In the genomic region with DNA sequence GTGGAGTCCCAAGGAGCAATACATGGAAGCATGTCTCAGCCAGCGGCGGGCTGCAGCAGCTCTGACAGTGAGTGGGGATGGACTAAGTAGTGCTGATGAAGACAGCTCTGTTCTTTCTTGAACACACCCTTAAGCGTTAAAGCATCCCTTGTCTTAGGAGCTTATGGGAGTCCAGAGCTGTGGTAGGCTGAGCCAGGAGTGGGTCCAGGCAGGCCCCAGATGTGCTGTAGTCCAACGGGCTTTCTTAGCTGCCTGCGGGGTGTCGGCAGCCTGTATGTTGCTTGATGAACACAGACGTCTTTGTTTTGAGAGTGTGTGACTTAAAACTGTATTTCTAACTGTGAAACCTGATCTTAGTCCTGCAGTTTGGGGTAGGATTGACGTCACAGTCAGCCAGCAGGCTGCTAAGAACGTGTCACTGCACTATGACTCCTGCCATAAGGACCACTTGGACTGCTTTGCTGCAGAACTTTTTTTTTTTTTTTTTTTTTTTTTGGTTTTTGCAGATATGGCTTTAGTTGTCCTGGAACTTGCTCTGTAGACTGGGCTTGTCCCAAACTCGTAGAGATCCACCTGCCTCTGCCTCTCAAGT, we compare ENCODE assay signal across 14 mouse cellular contexts.
DNase-seq lines count a peak whose midpoint lies in the region; ATAC-seq lines count a peak whose summit lies in the region.
"Had no signal": no experiment of that assay in that cellular context is flagged by ENCODE, and none has a peak within 500 bp of the region (broad histone marks: within the 10 kb centered on the region; RNA-seq: fewer than 3 reads in every experiment).

No protein-coding gene starts in this region.

- peaks cover 14% of the 10 kb centered on the region; the same call in 1 of the 2 replicates for H3K4me1 ChIP-seq in forebrain, embryonic 11.5 days (replicated peaks; ENCODE audit: control insufficient read depth, insufficient read depth, low read length)
- H3K4me1 ChIP-seq in hindbrain, embryonic 14.5 days (replicated peaks; ENCODE audit: control insufficient read depth, insufficient read depth, low read length), result peaks cover 26% of the 10 kb centered on the region
- H3K4me1 ChIP-seq in neural tube, embryonic 11.5 days (ENCODE audit: control insufficient read depth, insufficient read depth, low read length), result peaks cover 11% of the 10 kb centered on the region
- no peaks in the 10 kb centered on the region for H3K4me1 ChIP-seq in heart, embryonic 12.5 days (replicated peaks)
- H3K4me1 ChIP-seq: liver, embryonic 12.5 days had no signal

- ATAC-seq in forebrain, embryonic 11.5 days (replicated peaks; ENCODE audit: low FRiP score), result no peak; the same call in 1 of the 2 replicates
- no peak for ATAC-seq in hindbrain, embryonic 14.5 days (ENCODE audit: low FRiP score)
- ATAC-seq in neural tube, embryonic 11.5 days (ENCODE audit: insufficient read depth, low FRiP score, low TSS enrichment), result no peak
- ATAC-seq in heart, embryonic 12.5 days (ENCODE audit: insufficient number of reproducible peaks, low FRiP score), result no peak
- no peak for ATAC-seq in megakaryocyte-erythroid progenitor cell, adult 5-6 weeks (replicated peaks; ENCODE audit: low FRiP score, low TSS enrichment, poor library complexity, severe bottlenecking)
- ATAC-seq: liver, embryonic 12.5 days had no signal

- 40% methylated on average over 10 of the region's 10 CpGs for WGBS in forebrain, embryonic 11.5 days
- WGBS in hindbrain, embryonic 14.5 days, result 62% methylated on average over 10 of the region's 10 CpGs
- 54% methylated on average over 10 of the region's 10 CpGs for WGBS in neural tube, embryonic 11.5 days
- WGBS in heart, embryonic 12.5 days, result 70% methylated on average over 10 of the region's 10 CpGs

- H3K9ac ChIP-seq in forebrain, embryonic 11.5 days (ENCODE audit: low read length), result peak overlapping the region; percentile 24; the same call in 1 of the 2 replicates
- H3K9ac ChIP-seq in hindbrain, embryonic 14.5 days, result peak overlapping the region; percentile 35
- no peak overlapping the region for H3K9ac ChIP-seq in neural tube, embryonic 11.5 days (ENCODE audit: low read length)
- H3K9ac ChIP-seq in heart, embryonic 12.5 days, result no peak overlapping the region
- H3K9ac ChIP-seq: liver, embryonic 12.5 days had no signal

- no peaks in the 10 kb centered on the region for H3K27me3 ChIP-seq in forebrain, embryonic 11.5 days (ENCODE audit: control insufficient read depth, insufficient read depth, low read length)
- no peaks in the 10 kb centered on the region for H3K27me3 ChIP-seq in hindbrain, embryonic 14.5 days (ENCODE audit: control insufficient read depth, insufficient read depth, low read length)
- no peaks in the 10 kb centered on the region for H3K27me3 ChIP-seq in neural tube, embryonic 11.5 days (ENCODE audit: control insufficient read depth, insufficient read depth, low read length)
- H3K27me3 ChIP-seq in heart, embryonic 12.5 days (replicated peaks), result no peaks in the 10 kb centered on the region
- H3K27me3 ChIP-seq: liver, embryonic 12.5 days had no signal

- no peaks in the 10 kb centered on the region for H3K9me3 ChIP-seq in forebrain, embryonic 11.5 days (ENCODE audit: control insufficient read depth, low read length)
- H3K9me3 ChIP-seq in hindbrain, embryonic 14.5 days (ENCODE audit: control insufficient read depth, low read length), result no peaks in the 10 kb centered on the region
- H3K9me3 ChIP-seq in neural tube, embryonic 11.5 days (ENCODE audit: control insufficient read depth, low read length), result no peaks in the 10 kb centered on the region
- no peaks in the 10 kb centered on the region for H3K9me3 ChIP-seq in heart, embryonic 12.5 days (replicated peaks)
- H3K9me3 ChIP-seq: liver, embryonic 12.5 days had no signal

- peak; percentile 20 for DNase-seq in embryo, embryonic 10 days (ENCODE audit: low spot score)
- no peak for DNase-seq in embryo, embryonic 9.5 days (ENCODE audit: extremely low spot score)
- DNase-seq in forebrain, embryonic 11.5 days (ENCODE audit: low spot score), result no peak
- DNase-seq in hindbrain, embryonic 14.5 days (ENCODE audit: low spot score), result no peak
- DNase-seq in neural tube, embryonic 11.5 days (ENCODE audit: low spot score), result peak; percentile 21
- no peak for DNase-seq in layer of hippocampus, postnatal 36 days
- DNase-seq: adrenal gland, adult 8-10 months; cerebellum, adult 9-11 months; gastrocnemius, postnatal 25 days; lung, postnatal 14 days had no signal

- no peak overlapping the region for H3K4me3 ChIP-seq in forebrain, embryonic 11.5 days (ENCODE audit: low read depth, low read length)
- no peak overlapping the region for H3K4me3 ChIP-seq in hindbrain, embryonic 14.5 days (replicated peaks; ENCODE audit: low read length)
- H3K4me3 ChIP-seq in neural tube, embryonic 11.5 days (ENCODE audit: low read depth, low read length), result no peak overlapping the region
- H3K4me3 ChIP-seq in heart, embryonic 12.5 days, result no peak overlapping the region
- H3K4me3 ChIP-seq: liver, embryonic 12.5 days had no signal

- no peak overlapping the region for H3K4me2 ChIP-seq in forebrain, embryonic 11.5 days (ENCODE audit: low read depth, low read length, severe bottlenecking)
- H3K4me2 ChIP-seq in hindbrain, embryonic 14.5 days (replicated peaks), result no peak overlapping the region
- no peak overlapping the region for H3K4me2 ChIP-seq in neural tube, embryonic 11.5 days (ENCODE audit: low read depth)
- no peak overlapping the region for H3K4me2 ChIP-seq in heart, embryonic 12.5 days
- H3K4me2 ChIP-seq: liver, embryonic 12.5 days had no signal

- H3K27ac ChIP-seq in forebrain, embryonic 11.5 days (ENCODE audit: low read depth, low read length), result no peak overlapping the region
- H3K27ac ChIP-seq in hindbrain, embryonic 14.5 days, result no peak overlapping the region
- no peak overlapping the region for H3K27ac ChIP-seq in neural tube, embryonic 11.5 days (ENCODE audit: low read depth, low read length)
- no peak overlapping the region for H3K27ac ChIP-seq in heart, embryonic 12.5 days (ENCODE audit: poor library complexity, severe bottlenecking)
- H3K27ac ChIP-seq: kidney, postnatal 0 days; liver, embryonic 12.5 days had no signal

- H3K36me3 ChIP-seq in forebrain, embryonic 11.5 days (ENCODE audit: control insufficient read depth, insufficient read depth, low read length), result no peaks in the 10 kb centered on the region; the same call in 1 of the 2 replicates
- H3K36me3 ChIP-seq in hindbrain, embryonic 14.5 days (replicated peaks; ENCODE audit: control insufficient read depth, insufficient read depth), result no peaks in the 10 kb centered on the region
- H3K36me3 ChIP-seq in neural tube, embryonic 11.5 days (ENCODE audit: control insufficient read depth, insufficient read depth, low read length), result no peaks in the 10 kb centered on the region
- H3K36me3 ChIP-seq in heart, embryonic 12.5 days, result peaks cover 45% of the 10 kb centered on the region

Comparison
In these comparisons a context has a peak if more than half of its experiments do, and no peak if none do; other contexts are left out.
1. DNase-seq: peak in embryo, embryonic 10 days (single experiment) and neural tube, embryonic 11.5 days (single experiment); none in embryo, embryonic 9.5 days (single experiment), forebrain, embryonic 11.5 days (single experiment), hindbrain, embryonic 14.5 days (single experiment) and layer of hippocampus, postnatal 36 days (0 of 2).
2. H3K9ac ChIP-seq: peak in forebrain, embryonic 11.5 days (single experiment) and hindbrain, embryonic 14.5 days (single experiment); none in neural tube, embryonic 11.5 days (single experiment) and heart, embryonic 12.5 days (single experiment).